Comparison of ENCODE assay signal across 8 mouse cellular contexts in the genomic region with DNA sequence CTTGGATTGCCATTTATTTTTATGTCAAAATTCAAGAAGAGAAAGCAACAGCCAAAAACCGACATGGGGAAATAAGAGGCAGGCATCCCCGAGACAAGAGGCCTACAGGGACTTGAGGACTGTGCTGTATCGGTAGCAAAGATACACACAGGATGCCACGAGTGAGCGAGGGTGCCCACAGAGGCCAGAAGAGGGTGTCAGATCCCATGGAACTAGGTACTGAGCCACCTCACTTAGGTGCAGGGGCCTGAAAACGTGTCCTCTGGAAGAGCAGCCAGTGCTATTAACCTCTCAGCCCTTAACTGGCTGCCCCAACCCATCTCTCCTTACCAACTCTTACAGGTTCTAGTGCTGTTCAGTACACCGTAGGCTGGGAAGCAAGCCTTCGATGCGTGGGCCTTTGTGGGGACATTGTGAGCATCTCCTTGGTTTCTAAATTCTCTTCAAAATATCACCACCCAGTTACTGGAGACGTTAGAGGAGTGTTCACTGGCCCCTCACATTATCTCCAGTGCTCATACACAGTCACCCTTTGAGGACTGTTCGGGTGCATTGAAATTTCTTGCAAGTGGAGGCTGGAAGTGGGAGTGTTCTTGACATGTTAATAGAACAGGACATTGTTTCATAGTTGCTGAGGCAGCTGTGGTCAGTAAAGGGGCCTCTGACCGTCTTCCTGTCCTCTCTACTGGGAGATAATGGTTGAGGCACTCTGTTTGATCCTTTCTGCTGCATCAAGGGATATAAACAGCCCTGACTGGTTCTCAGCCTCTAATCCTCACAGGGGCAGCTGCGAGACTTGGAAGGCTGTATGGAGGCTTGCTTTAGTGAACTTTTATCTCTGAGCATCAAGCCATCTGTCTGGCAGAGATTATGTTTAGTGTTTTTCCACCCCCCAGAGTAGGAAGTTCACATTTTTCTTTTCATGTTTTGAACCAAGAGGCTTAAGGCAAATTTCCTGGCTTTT. TPM values are rescaled to one million over a fixed set of nuclear protein-coding genes. Genes with fewer than 3 reads are reported as not detected.
A peak's percentile ranks its signal among the peaks of the same experiment; 100 is the strongest.
DNase-seq lines count a peak whose midpoint lies in the region; ATAC-seq and TF ChIP-seq lines count a peak whose summit lies in the region.

No protein-coding gene starts in this region.

- WGBS in liver, embryonic 15.5 days (ENCODE audit: insufficient replicate concordance) = 26% methylated on average over 13 of the region's 13 CpGs
- 85% methylated on average over 13 of the region's 13 CpGs for WGBS in thymus, adult 2 months
- 67% methylated on average over 13 of the region's 13 CpGs for WGBS in intestine, embryonic 15.5 days

- H3K9ac ChIP-seq in liver, embryonic 15.5 days = peak overlapping the region; percentile 18; the same call in 1 of the 2 replicates
- no peak overlapping the region for H3K9ac ChIP-seq in intestine, embryonic 15.5 days

- H3K27ac ChIP-seq in liver, embryonic 15.5 days (replicated peaks) = peak overlapping the region; percentile 82
- H3K27ac ChIP-seq in thymus, adult 2 months (ENCODE audit: control insufficient read depth, insufficient read depth, low read length) = no peak overlapping the region
- no peak overlapping the region for H3K27ac ChIP-seq in intestine, embryonic 15.5 days

- peaks cover 27% of the 10 kb centered on the region for H3K4me1 ChIP-seq in liver, embryonic 15.5 days (replicated peaks)
- H3K4me1 ChIP-seq in thymus, adult 2 months (replicated peaks; ENCODE audit: control insufficient read depth, insufficient read depth, low read length) = no peaks in the 10 kb centered on the region
- H3K4me1 ChIP-seq in intestine, embryonic 15.5 days (replicated peaks) = 0 out of 2 replicates have a peak, but pooled peaks cover 2% of the 10 kb centered on the region

- no peaks in the 10 kb centered on the region for H3K9me3 ChIP-seq in liver, embryonic 15.5 days (replicated peaks)
- H3K9me3 ChIP-seq in intestine, embryonic 15.5 days = no peaks in the 10 kb centered on the region

- no peak for DNase-seq in frontal cortex, postnatal 10 days (ENCODE audit: low spot score in 2 of 2)
- DNase-seq in spleen, postnatal 10 days (ENCODE audit: low spot score in 2 of 2) = peak; percentile 17 to 28
- DNase-seq in spleen, postnatal 36 days (ENCODE audit: low spot score in 2 of 2) = no peak
- no peak for DNase-seq in cerebellum, postnatal 10 days
- no peak for DNase-seq in thymus, adult 2 months

- H3K27me3 ChIP-seq in liver, embryonic 15.5 days = no peaks in the 10 kb centered on the region
- no peaks in the 10 kb centered on the region for H3K27me3 ChIP-seq in thymus, adult 2 months (ENCODE audit: control insufficient read depth, insufficient read depth, low read length)
- no peaks in the 10 kb centered on the region for H3K27me3 ChIP-seq in intestine, embryonic 15.5 days (replicated peaks)

- H3K36me3 ChIP-seq in liver, embryonic 15.5 days (replicated peaks) = peaks cover 34% of the 10 kb centered on the region
- H3K36me3 ChIP-seq in thymus, adult 2 months (ENCODE audit: control insufficient read depth, insufficient read depth, low read length) = no peaks in the 10 kb centered on the region
- peaks cover 20% of the 10 kb centered on the region for H3K36me3 ChIP-seq in intestine, embryonic 15.5 days

- H3K4me2 ChIP-seq in liver, embryonic 15.5 days = peak overlapping the region; percentile 49
- no peak overlapping the region for H3K4me2 ChIP-seq in intestine, embryonic 15.5 days (replicated peaks)

- no peak for TF ChIP-seq CTCF in thymus, adult 2 months (IDR thresholded peaks at IDR 0.05; ENCODE audit: borderline replicate concordance, control insufficient read depth, extremely low read depth, insufficient read depth, low read length, poor library complexity)

- peak overlapping the region; percentile 17; the same call in 1 of the 2 replicates for H3K4me3 ChIP-seq in liver, embryonic 15.5 days (replicated peaks)
- no peak overlapping the region for H3K4me3 ChIP-seq in thymus, adult 2 months (ENCODE audit: control insufficient read depth, insufficient read depth, low read length)
- no peak overlapping the region for H3K4me3 ChIP-seq in intestine, embryonic 15.5 days (replicated peaks)

- peak; percentile 83 for ATAC-seq in frontal cortex, adult (ENCODE audit: low TSS enrichment)
- peak; percentile 86 for ATAC-seq in liver, embryonic 15.5 days (ENCODE audit: insufficient read depth)
- ATAC-seq in intestine, embryonic 15.5 days = no peak

- TF ChIP-seq POLR2A in thymus, adult 2 months (IDR thresholded peaks at IDR 0.05; ENCODE audit: control insufficient read depth, extremely low read depth, insufficient read depth, low read length, poor library complexity) = no peak

RNA-seq across cellular contexts. Expression of a gene that starts 21.6 kb away (rescaled TPM):
- 7.2 and 8.5 TPM in 2 replicates for polyA plus RNA-seq in liver, embryonic 15.5 days (2015; fragmentation: Nextera tagmentation; extraction: Ambion mirVana)
- 3.1 TPM in 2 replicates for polyA plus RNA-seq in thymus, adult 2 months (2012; rRNA removed)
- 11.1 and 12.0 TPM in 2 replicates for polyA plus RNA-seq in intestine, embryonic 15.5 days (2015; fragmentation: Nextera tagmentation; extraction: Ambion mirVana)

Comparison
In these comparisons a context has a peak if more than half of its experiments do, and no peak if none do; other contexts are left out.
1. DNase-seq: peak in spleen, postnatal 10 days (2 of 2); none in frontal cortex, postnatal 10 days (0 of 2), spleen, postnatal 36 days (0 of 2), cerebellum, postnatal 10 days (0 of 2) and thymus, adult 2 months (single experiment).